Mouse (Mus musculus): ENCODE measurements around the gene Rpp30.

GRCm38 (mm10) chr19:36110465-36110864, 26.9 kb downstream of the Rpp30 start:
- no peak for TF ChIP-seq POLR2A (IDR thresholded peaks at IDR 0.05; ENCODE audit: borderline replicate concordance, low read depth, low read length)
- TF ChIP-seq CTCF (IDR thresholded peaks at IDR 0.05; ENCODE audit: low read depth, low read length), result no peak

All from bone marrow macrophage, adult 2 months (primary cell).